Mouse (Mus musculus) lung, postnatal 25 days (tissue): ENCODE data around the gene Nhej1.
A peak's percentile ranks its signal among the peaks of the same experiment; 100 is the strongest.

Experiments used
- DNase-seq: peaks from one replicate; pipeline ENCODE4 v3.0.0; 2022; ENCODE audit warnings: low spot score

Gene Nhej1

DNA sequence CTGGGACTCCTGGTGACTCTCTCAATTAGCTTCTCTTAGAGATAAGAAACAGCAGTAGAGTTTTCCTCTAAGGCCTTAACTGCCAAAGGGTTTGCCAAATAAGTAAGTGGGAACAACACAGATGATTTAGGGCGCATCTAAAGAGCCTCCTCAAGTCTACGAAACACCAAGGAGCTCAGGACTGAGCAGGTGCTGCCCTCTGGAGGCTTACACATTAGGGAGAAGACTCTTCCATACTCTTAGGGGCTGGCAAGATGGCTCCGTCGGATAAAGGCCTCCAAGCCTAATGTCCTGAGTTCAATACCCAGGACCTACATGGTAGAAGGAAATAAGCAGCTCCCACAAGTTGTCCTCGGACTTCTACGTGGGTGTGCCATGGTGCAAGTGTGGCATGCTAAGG is 151.4 kb downstream of the Nhej1 start:
- DNase-seq: no peak

GRCm38 (mm10) chr1:74971353-74972050 is 153.5 kb downstream of the Nhej1 start:
- DNase-seq: peak; percentile 48

DNA sequence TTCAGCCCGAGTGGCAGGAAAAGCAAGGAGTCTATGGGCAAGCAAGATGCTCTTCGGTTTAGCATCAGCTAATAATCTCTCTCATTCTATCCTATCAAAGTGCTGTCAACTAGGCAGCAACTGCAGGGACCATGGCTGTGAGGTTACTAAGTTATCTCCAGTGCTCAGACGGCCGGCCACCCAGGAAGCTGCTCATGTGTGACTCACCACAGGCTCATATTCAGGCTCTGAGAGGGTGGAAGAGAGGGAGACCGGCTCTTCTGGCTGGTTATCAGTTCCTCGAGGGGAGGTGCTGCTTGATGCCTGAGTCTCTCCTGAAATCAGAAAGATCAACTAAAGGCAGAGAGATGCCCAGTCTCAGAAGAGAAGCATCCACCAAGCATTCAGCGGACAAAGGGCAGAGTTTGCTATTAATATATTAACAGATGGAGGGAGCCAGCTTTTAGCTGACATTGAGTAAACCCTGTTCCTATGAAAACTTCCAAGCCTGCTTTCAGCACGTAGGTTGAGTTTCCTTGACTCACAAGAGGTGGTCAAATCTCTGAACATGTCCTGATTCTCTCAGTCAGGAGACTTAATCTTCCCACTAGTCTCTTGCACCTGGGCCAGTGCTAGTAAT is 156.9 kb downstream of the Nhej1 start:
- no peak for DNase-seq

DNA sequence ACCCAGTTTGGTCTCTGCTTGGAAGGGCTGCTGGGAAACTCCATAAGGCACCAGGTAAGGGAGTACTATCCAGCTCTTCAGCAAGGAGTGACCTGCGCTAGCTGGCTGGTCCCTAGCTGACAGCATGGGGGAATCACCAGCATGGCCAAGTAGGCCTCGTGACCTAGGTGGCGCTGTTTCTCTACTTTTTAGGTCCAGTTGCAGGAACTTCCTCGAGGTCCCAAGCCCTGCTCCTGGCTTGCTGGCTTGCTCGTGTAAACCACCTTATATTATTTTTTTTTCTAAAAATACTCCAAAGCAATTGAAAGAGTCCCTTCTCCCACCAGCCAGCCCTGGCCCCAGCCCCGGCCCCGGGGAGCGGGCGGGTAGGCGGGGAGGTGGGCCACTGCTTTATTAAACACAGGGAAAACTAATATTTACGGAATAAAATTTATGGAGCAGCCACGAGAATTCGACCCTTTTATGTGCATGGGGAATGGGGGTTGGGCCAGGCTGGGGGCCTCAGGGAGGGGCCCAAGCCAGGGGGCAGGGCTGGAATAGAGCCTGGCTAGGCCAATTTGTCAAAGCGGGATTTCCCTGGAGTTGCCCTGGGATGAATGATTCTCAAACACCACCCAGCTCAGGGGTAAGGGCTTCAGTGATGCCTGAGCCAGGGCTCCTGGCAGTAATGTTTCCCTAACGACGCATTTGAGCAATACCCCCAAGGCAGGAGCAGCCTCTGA is 160.3 kb downstream of the Nhej1 start:
- peak; percentile 74 for DNase-seq

GRCm38 (mm10) chr1:74962853-74963227 is 162.2 kb downstream of the Nhej1 start:
- no peak for DNase-seq

- DNase-seq: no peak
These were observed 162.7 kb downstream of the Nhej1 start for GRCm38 (mm10) chr1:74962126-74962852.

- no peak for DNase-seq
These were observed 163.3 kb downstream of the Nhej1 start for GRCm38 (mm10) chr1:74961722-74962121.

DNA sequence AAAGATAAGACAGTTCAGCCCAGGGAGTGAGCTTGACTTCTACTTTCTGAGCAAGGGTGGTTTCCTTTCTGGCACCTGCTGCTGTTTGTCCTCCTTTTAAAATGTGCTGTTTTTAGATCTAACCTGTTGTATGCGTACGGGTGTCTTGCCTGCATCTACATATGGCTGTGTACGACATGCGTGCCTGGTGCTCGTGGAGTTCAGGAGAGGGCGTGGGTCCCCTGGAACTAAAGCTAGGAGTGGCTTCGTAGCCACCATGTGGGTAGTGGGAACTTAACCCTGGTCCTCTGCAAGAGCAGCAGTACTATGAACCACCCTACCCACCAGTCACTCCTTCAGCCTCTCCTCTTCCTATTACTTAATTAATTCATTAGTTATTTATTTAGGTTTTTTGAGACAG is 164.9 kb downstream of the Nhej1 start:
- DNase-seq: no peak

GRCm38 (mm10) chr1:74951556-74952210 is 173.3 kb downstream of the Nhej1 start, which contains the start of gene Ihh:
TSS of gene Ihh (minus strand) at chr1:74951672.
- no peak for DNase-seq

DNA sequence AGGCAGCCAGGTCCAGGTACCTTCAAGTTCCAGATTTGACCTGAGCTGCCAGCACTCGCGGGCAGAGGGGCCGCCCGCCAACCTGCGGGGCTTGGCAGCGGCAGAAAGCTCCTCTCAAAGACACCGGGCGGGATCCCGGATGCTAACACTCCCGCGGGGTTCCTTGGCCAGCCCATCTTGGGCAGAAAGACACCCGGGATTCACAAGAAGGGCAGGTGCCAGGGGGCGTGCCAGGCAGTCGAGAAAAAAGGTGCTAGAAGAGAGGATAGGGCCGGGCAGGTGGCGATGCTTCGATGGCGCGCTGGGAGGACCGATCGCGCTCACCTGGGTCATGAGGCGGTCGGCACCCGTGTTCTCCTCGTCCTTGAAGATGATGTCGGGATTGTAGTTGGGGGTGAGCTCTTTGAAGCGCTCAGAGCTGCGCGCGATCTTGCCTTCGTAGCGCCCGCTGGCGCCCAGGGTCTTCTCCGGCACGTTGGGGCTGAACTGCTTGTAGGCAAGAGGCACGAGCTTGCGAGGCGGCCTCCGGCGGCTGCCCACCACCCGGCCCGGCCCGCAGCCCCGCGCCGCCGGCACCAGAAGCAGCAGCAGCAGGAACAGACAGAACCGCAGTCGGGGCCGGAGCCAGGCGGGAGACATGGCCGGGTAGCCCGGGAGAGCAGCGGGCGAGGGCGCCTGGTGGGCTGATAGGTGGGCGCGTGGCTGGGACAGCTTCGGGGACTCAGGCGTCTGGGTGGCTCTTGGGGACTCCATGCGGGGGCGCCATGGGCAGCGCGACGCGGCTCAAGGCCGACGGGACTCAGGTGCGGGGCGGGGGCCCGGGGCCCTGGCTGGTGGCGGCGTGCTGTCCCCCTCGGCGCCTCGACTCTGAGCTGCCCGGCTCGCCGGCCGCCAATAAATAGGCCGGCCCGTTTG is 174.2 kb downstream of the Nhej1 start:
- no peak for DNase-seq

GRCm38 (mm10) chr1:74950066-74950465 is 174.9 kb downstream of the Nhej1 start:
- DNase-seq: no peak

- peak; percentile 36 for DNase-seq
These were observed 175.3 kb downstream of the Nhej1 start for GRCm38 (mm10) chr1:74949666-74950050.

- peak; percentile 59 for DNase-seq
These were observed 176.0 kb downstream of the Nhej1 start for GRCm38 (mm10) chr1:74948784-74949665.

GRCm38 (mm10) chr1:74947986-74948670 is 176.9 kb downstream of the Nhej1 start:
- no peak for DNase-seq

- DNase-seq: no peak
These were observed 183.2 kb downstream of the Nhej1 start for GRCm38 (mm10) chr1:74941651-74942360.

GRCm38 (mm10) chr1:74939762-74940161 is 185.2 kb downstream of the Nhej1 start:
- no peak for DNase-seq

DNA sequence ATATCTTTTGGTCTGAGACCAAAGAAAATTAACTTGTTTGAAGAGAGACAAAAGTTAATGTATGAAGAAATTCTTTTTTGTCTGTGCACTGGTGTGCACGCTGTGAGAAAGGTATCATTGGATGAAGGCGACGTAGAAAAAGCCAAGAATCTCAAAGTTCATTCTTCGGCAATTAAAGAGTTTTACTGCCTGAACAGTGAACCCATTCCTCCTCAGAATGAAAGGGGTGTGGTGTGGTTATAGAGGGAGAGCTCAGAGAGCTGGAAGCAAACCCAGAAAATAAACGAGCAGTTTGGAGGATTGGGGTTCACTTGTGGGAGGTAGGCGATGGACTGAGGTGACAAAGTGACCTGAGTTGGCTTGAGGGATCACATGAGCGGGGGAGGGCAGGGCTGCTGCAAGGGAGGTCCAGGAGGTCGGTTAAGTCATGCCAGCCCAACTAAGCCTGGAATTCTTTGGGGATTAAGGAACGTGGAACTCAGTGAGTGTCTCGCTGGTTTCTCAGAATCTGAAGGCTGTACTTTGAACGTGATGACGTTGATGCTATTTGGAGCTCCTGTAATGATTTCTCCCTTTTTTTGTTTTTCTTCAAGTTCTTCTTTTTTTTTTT is 188.7 kb downstream of the Nhej1 start:
- no peak for DNase-seq

DNA sequence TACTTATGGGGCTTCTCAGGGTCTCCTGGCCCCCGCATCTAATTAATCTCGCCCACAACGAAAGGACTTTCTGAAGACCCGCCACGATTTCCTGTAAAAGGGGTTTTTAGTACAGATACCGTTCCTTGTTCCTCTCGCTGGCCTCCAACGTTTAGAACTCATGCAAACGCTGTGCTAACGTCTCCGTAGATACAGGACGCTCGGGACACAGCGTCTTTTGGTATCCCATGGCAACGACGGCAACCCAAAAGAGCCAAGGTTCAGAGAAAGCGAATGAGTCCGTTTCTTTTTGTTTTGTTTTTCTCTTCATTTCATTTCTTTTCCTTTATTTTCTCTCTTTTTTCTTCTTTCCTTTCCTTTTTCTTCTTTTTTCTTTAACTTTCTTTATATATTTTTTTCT is 189.6 kb downstream of the Nhej1 start, which contains the start of gene Cfap65:
Cfap65 (minus strand) TSS at position 198 of the 400 bp plus-strand sequence.
- no peak for DNase-seq
